Mouse (Mus musculus): ENCODE results near the gene Olfr1110. TPM values are rescaled to one million over a fixed set of nuclear protein-coding genes. Genes with fewer than 3 reads are reported as not detected.

Gene Olfr1110
- polyA plus RNA-seq (2012; rRNA removed): not detected in 2 replicates

GRCm38 (mm10) chr2:87140200-87140599, at the start of gene Olfr1110:
TSS of gene Olfr1110 (minus strand) at chr2:87140300.

GRCm38 (mm10) chr2:87187498-87187897, 47.4 kb upstream of the Olfr1110 start, which contains the start of gene Olfr1112:
TSS of gene Olfr1112 (plus strand) at chr2:87187798.

GRCm38 (mm10) chr2:87152524-87152923, 12.4 kb upstream of the Olfr1110 start, which contains the start of gene Olfr1111:
TSS of gene Olfr1111 (minus strand) at chr2:87152624.

GRCm38 (mm10) chr2:87114467-87114866, 25.6 kb downstream of the Olfr1110 start, which contains the start of gene Olfr259:
TSS of gene Olfr259 (minus strand) at chr2:87114567.

GRCm38 (mm10) chr2:87095908-87096307, 44.2 kb downstream of the Olfr1110 start, which contains the start of gene Olfr1109:
TSS of gene Olfr1109 (minus strand) at chr2:87096008.

Other genes with a start within 250 kb of the Olfr1110 start
- not detected in 2 replicates for gene Olfr1097, start 248.1 kb downstream of the Olfr1110 start, polyA plus RNA-seq (2012; rRNA removed)
- gene Olfr1098, start 215.8 kb downstream of the Olfr1110 start, polyA plus RNA-seq (2012; rRNA removed): not detected in 2 replicates
- gene Olfr1099, start 179.6 kb downstream of the Olfr1110 start, polyA plus RNA-seq (2012; rRNA removed): not detected in 2 replicates
- gene Olfr1100, start 160.3 kb downstream of the Olfr1110 start, polyA plus RNA-seq (2012; rRNA removed): not detected in 2 replicates
- not detected in 2 replicates for gene Olfr1101, start 149.1 kb downstream of the Olfr1110 start, polyA plus RNA-seq (2012; rRNA removed)
- gene Olfr1102, start 141.9 kb downstream of the Olfr1110 start, polyA plus RNA-seq (2012; rRNA removed): not detected in 2 replicates
- gene Olfr1104, start 113.2 kb downstream of the Olfr1110 start, polyA plus RNA-seq (2012; rRNA removed): not detected in 2 replicates
- not detected in 2 replicates for gene Olfr1105, start 103.8 kb downstream of the Olfr1110 start, polyA plus RNA-seq (2012; rRNA removed)
- not detected in 2 replicates for gene Olfr1106, start 88.0 kb downstream of the Olfr1110 start, polyA plus RNA-seq (2012; rRNA removed)
- not detected in 2 replicates for gene Olfr1107, start 64.5 kb downstream of the Olfr1110 start, polyA plus RNA-seq (2012; rRNA removed)
- not detected in 2 replicates for gene Olfr1109, start 44.3 kb downstream of the Olfr1110 start, polyA plus RNA-seq (2012; rRNA removed)
- gene Olfr259, start 25.7 kb downstream of the Olfr1110 start, polyA plus RNA-seq (2012; rRNA removed): not detected in 2 replicates
- gene Olfr1111, start 12.3 kb upstream of the Olfr1110 start, polyA plus RNA-seq (2012; rRNA removed): not detected in 2 replicates
- not detected in 2 replicates for gene Olfr1112, start 47.5 kb upstream of the Olfr1110 start, polyA plus RNA-seq (2012; rRNA removed)
- gene Olfr1113, start 68.7 kb upstream of the Olfr1110 start, polyA plus RNA-seq (2012; rRNA removed): not detected in 2 replicates
- gene Olfr1115, start 107.7 kb upstream of the Olfr1110 start, polyA plus RNA-seq (2012; rRNA removed): not detected in 2 replicates
- not detected in 2 replicates for gene Olfr1116, start 127.2 kb upstream of the Olfr1110 start, polyA plus RNA-seq (2012; rRNA removed)
- gene Olfr1118, start 167.3 kb upstream of the Olfr1110 start, polyA plus RNA-seq (2012; rRNA removed): not detected in 2 replicates
- not detected in 2 replicates for gene Olfr1120, start 214.5 kb upstream of the Olfr1110 start, polyA plus RNA-seq (2012; rRNA removed)
- not detected in 2 replicates for gene Olfr1121, start 229.6 kb upstream of the Olfr1110 start, polyA plus RNA-seq (2012; rRNA removed)
- gene Olfr1122, start 245.5 kb upstream of the Olfr1110 start, polyA plus RNA-seq (2012; rRNA removed): not detected in 2 replicates